Mouse (Mus musculus) liver, adult (tissue): ENCODE measurements around the gene Elfn1.

Source experiments
- GATA4 ChIP-seq: IDR thresholded peaks from 2 replicates; pipeline ENCODE4 v1.6.1; 2014; ENCODE audit warnings: mild to moderate bottlenecking, low read length; ENCODE audit not compliant: insufficient replicate concordance

The Elfn1 gene

GRCm38 (mm10) chr5:140023941-140024500, 116.3 kb downstream of the Elfn1 start:
- TF ChIP-seq GATA4: no peak
